ENCODE assay signal across 7 mouse cellular contexts in genomic region chr17:27819011-27819410, GRCm38 (mm10). TPM values are rescaled to one million over a fixed set of nuclear protein-coding genes. Genes with fewer than 3 reads are reported as not detected.
DNase-seq lines count a peak whose midpoint lies in the region; ATAC-seq lines count a peak whose summit lies in the region.

No protein-coding gene starts in this region.

- peaks cover 16% of the 10 kb centered on the region for H3K36me3 ChIP-seq in megakaryocyte, embryonic 14.5 days (replicated peaks; ENCODE audit: low read length)
- no peaks in the 10 kb centered on the region for H3K36me3 ChIP-seq in forebrain, embryonic 10.5 days (replicated peaks)
- H3K36me3 ChIP-seq in limb, embryonic 12.5 days = no peaks in the 10 kb centered on the region
- no peaks in the 10 kb centered on the region for H3K36me3 ChIP-seq in stomach, embryonic 15.5 days

- H3K27ac ChIP-seq in forebrain, embryonic 10.5 days = no peak overlapping the region
- H3K27ac ChIP-seq in limb, embryonic 12.5 days = no peak overlapping the region
- peak overlapping the region; percentile 87; the same call in 1 of the 2 replicates for H3K27ac ChIP-seq in stomach, embryonic 15.5 days

- H3K27me3 ChIP-seq in megakaryocyte, embryonic 14.5 days (replicated peaks) = no peaks in the 10 kb centered on the region
- H3K27me3 ChIP-seq in forebrain, embryonic 10.5 days (ENCODE audit: poor library complexity, severe bottlenecking) = no peaks in the 10 kb centered on the region
- no peaks in the 10 kb centered on the region for H3K27me3 ChIP-seq in limb, embryonic 12.5 days
- no peaks in the 10 kb centered on the region for H3K27me3 ChIP-seq in stomach, embryonic 15.5 days (replicated peaks)

- no peak for ATAC-seq in megakaryocyte, adult 5-6 weeks (ENCODE audit: poor library complexity, severe bottlenecking)
- no peak for ATAC-seq in limb, embryonic 12.5 days (ENCODE audit: insufficient number of reproducible peaks, insufficient read depth, low FRiP score, low TSS enrichment, low read depth)
- ATAC-seq in stomach, embryonic 15.5 days (ENCODE audit: insufficient read depth, low FRiP score, low read depth) = no peak

- H3K9ac ChIP-seq in limb, embryonic 12.5 days (replicated peaks) = peak overlapping the region; percentile 95
- 0 out of 2 replicates have a peak overlapping the region, but pooled peaks have one; percentile 96 for H3K9ac ChIP-seq in stomach, embryonic 15.5 days

- peak overlapping the region; percentile 99 for H3K4me3 ChIP-seq in megakaryocyte, embryonic 14.5 days (replicated peaks)
- peak overlapping the region; percentile 100 for H3K4me3 ChIP-seq in forebrain, embryonic 10.5 days
- peak overlapping the region; percentile 100 for H3K4me3 ChIP-seq in limb, embryonic 12.5 days (replicated peaks)
- peak overlapping the region; percentile 81 for H3K4me3 ChIP-seq in stomach, embryonic 15.5 days (replicated peaks)

- peaks cover 57% of the 10 kb centered on the region for H3K4me1 ChIP-seq in megakaryocyte, embryonic 14.5 days
- H3K4me1 ChIP-seq in forebrain, embryonic 10.5 days = peaks cover 32% of the 10 kb centered on the region
- H3K4me1 ChIP-seq in limb, embryonic 12.5 days (replicated peaks) = peaks cover 23% of the 10 kb centered on the region
- peaks cover 21% of the 10 kb centered on the region for H3K4me1 ChIP-seq in stomach, embryonic 15.5 days

- no peak for DNase-seq in forebrain, embryonic 10.5 days (ENCODE audit: extremely low spot score, low spot score)
- DNase-seq in left cerebral cortex, adult 9 months (ENCODE audit: low spot score in 2 of 2) = no peak
- DNase-seq in thymus, postnatal 10 days (ENCODE audit: low spot score in 2 of 2) = no peak

- H3K9me3 ChIP-seq in megakaryocyte, embryonic 14.5 days = no peaks in the 10 kb centered on the region
- no peaks in the 10 kb centered on the region for H3K9me3 ChIP-seq in forebrain, embryonic 10.5 days
- H3K9me3 ChIP-seq in limb, embryonic 12.5 days = no peaks in the 10 kb centered on the region
- no peaks in the 10 kb centered on the region for H3K9me3 ChIP-seq in stomach, embryonic 15.5 days

- WGBS in forebrain, embryonic 10.5 days = 25% methylated on average over 7 of the region's 7 CpGs
- WGBS in limb, embryonic 12.5 days = 23% methylated on average over 7 of the region's 7 CpGs
- WGBS in stomach, embryonic 15.5 days = 10% methylated on average over 7 of the region's 7 CpGs

- H3K4me2 ChIP-seq in limb, embryonic 12.5 days = peak overlapping the region; percentile 87
- peak overlapping the region; percentile 69 for H3K4me2 ChIP-seq in stomach, embryonic 15.5 days

RNA-seq across cellular contexts. Expression of gene D17Wsu92e, which starts 1.4 kb away (rescaled TPM):
- 15.2 and 42.6 TPM in 2 replicates for polyA plus RNA-seq in megakaryocyte, embryonic 14.5 days (2012; ENCODE audit: insufficient read depth, low replicate concordance)
- 40.4 and 43.6 TPM in 2 replicates for total RNA-seq in megakaryocyte, adult 5-6 weeks (2015)
- total RNA-seq in megakaryocyte, adult 5-6 weeks (2017) = 60.4 and 72.7 TPM in 2 replicates
- polyA plus RNA-seq in forebrain, embryonic 10.5 days (2016; fragmentation: Nextera tagmentation; extraction: Ambion mirVana) = 12.4 and 13.5 TPM in 2 replicates
- 18.2 and 18.6 TPM in 2 replicates for polyA plus RNA-seq in limb, embryonic 12.5 days (2016; fragmentation: Nextera tagmentation; extraction: Ambion mirVana)
- 20.0 and 23.1 TPM in 2 replicates for polyA plus RNA-seq in stomach, embryonic 15.5 days (2015; fragmentation: Nextera tagmentation; extraction: Ambion mirVana)

RNA-seq across cellular contexts. Expression of gene Snrpc, which starts 18.9 kb away (rescaled TPM):
- polyA plus RNA-seq in megakaryocyte, embryonic 14.5 days (2012; ENCODE audit: insufficient read depth, low replicate concordance) = 400 and 415 TPM in 2 replicates
- total RNA-seq in megakaryocyte, adult 5-6 weeks (2015) = 109 and 136 TPM in 2 replicates
- 97.1 and 98.6 TPM in 2 replicates for total RNA-seq in megakaryocyte, adult 5-6 weeks (2017)
- polyA plus RNA-seq in forebrain, embryonic 10.5 days (2016; fragmentation: Nextera tagmentation; extraction: Ambion mirVana) = 413 and 428 TPM in 2 replicates
- polyA plus RNA-seq in limb, embryonic 12.5 days (2016; fragmentation: Nextera tagmentation; extraction: Ambion mirVana) = 364 and 379 TPM in 2 replicates
- 247 and 276 TPM in 2 replicates for polyA plus RNA-seq in stomach, embryonic 15.5 days (2015; fragmentation: Nextera tagmentation; extraction: Ambion mirVana)

RNA-seq across cellular contexts. Expression of gene Uhrf1bp1, which starts 37.2 kb away (rescaled TPM):
- 3.2 and 12.1 TPM in 2 replicates for polyA plus RNA-seq in megakaryocyte, embryonic 14.5 days (2012; ENCODE audit: insufficient read depth, low replicate concordance)
- total RNA-seq in megakaryocyte, adult 5-6 weeks (2015) = 2.6 and 3.5 TPM in 2 replicates
- total RNA-seq in megakaryocyte, adult 5-6 weeks (2017) = 3.0 and 3.1 TPM in 2 replicates
- 8.5 and 9.3 TPM in 2 replicates for polyA plus RNA-seq in forebrain, embryonic 10.5 days (2016; fragmentation: Nextera tagmentation; extraction: Ambion mirVana)
- 9.3 and 10.3 TPM in 2 replicates for polyA plus RNA-seq in limb, embryonic 12.5 days (2016; fragmentation: Nextera tagmentation; extraction: Ambion mirVana)
- polyA plus RNA-seq in stomach, embryonic 15.5 days (2015; fragmentation: Nextera tagmentation; extraction: Ambion mirVana) = 3.8 and 5.3 TPM in 2 replicates
